Mouse (Mus musculus) MN1 (cell line): ENCODE results near the gene BC024978.

ENCODE experiments used
- DNase-seq: peaks from one replicate; pipeline ENCODE4 v3.0.0-alpha.2; 2016; ENCODE audit warnings: low spot score

The BC024978 gene

DNA sequence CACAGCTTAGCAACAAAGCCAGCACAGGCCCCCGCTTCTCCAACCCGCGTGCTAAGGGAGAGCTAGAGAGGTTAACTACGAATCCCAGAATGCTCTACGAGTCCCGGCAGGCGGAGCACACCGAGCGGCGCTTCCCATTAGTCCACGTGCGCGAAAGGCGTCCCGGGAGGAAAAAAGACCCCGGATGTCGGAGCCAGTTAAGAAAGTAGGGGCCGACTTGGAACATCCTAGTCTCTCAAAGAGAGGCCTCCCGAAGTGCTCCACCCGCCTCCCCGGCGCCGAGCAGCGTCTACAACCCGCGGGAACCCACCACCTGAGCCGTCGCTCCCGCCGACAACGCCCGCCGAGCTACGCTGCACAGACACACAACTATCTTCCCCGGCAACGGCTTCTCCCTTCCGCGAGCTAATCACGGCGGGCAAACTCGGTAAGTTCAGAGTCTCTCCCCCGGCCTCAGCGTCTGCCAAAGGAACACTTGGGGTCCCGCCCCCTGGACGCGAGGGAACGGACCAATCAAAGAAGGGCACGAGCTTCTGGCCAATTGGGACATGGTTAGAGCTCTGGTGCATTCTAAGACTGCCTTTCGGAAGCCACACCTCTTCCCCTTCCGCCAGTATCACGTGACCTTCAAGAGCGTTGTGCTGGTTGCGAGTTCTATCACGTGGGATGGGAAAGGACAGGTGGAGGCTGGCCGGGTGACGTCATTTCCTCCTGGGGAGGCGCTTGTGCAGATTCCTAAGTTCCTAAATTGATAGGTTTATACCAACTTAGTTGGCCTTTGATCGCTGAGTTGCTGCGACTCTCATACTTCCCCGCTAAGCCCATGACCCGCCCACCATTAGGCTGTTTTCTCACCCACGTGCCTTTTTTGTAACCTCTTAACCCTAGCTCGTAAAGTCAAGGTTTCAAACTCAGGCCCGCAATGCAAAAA is at the start of gene BC024978, which contains the start of gene Snrpa:
Gene BC024978, plus strand, starts transcription at position 101 of the 931 bp plus-strand sequence.
Gene Snrpa, minus strand, starts transcription at position 591 of the 931 bp plus-strand sequence.
- peak; percentile 97 for DNase-seq

DNA sequence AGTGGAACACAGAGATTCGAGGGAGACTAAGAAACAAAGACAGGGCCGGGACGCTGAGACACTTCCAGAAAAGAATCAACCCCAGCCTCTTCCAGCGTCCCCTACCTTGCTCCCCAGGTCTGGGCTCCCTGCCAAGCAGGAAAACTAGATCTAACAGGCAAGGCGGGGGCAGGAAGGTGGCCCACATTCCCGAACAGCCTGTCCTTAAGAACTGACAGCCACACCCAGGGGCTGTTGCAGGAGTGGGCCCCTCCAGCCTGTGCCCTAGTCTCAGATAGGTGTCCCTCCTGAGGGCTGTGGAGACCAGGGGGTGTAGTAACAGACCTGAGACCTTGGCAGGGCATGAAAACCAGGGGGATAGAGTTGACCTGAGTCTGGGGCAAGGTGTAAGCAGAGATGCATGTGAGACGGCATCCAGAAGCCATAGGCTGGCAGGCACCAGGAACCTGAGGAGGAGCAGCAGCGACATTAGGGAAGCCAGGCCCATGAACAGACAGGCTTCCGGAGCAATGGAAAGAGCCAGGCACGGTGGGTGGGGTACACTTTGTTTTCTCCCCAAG is 42.3 kb upstream of the BC024978 start, which contains the start of gene Cyp2t4:
Gene Cyp2t4, plus strand, starts transcription at position 510 of the 560 bp plus-strand sequence.
- DNase-seq = no peak

DNA sequence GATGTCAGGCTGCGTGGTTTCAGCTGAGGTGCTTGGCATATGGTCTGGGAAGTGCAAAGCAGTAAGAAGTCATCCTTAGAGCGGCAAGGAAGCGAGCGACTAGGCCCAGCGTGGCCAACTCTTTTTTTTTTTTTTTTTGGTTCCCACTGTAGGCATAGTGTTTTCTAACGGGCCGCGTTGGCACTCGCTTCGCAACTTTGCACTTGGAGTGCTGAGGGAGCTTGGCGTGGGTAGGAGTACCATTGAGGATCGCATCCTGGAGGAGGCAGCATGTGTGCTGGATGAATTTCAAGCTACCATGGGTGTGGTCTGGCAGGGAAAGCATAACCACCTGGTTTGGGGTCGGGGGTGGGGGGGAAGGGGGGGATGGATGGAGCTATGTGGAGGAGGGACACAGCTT is 39.6 kb upstream of the BC024978 start:
- no peak for DNase-seq

DNA sequence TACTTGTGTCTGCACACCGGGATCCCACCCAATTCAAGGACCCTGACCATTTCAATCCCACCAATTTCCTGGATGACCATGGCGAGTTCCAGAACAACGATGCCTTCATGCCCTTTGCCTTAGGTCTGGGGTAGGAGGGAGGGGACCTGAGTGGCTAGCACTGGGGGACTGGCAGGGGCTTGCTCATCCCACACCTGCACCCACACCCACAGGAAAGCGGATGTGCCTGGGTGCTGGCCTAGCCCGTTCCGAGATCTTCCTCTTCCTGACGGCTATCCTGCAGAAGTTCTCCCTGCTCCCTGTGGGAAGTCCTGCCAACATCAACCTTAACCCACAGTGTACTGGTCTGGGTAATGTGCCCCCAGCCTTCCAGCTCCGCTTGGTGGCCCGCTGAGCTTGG is 37.4 kb upstream of the BC024978 start:
- DNase-seq = no peak

DNA sequence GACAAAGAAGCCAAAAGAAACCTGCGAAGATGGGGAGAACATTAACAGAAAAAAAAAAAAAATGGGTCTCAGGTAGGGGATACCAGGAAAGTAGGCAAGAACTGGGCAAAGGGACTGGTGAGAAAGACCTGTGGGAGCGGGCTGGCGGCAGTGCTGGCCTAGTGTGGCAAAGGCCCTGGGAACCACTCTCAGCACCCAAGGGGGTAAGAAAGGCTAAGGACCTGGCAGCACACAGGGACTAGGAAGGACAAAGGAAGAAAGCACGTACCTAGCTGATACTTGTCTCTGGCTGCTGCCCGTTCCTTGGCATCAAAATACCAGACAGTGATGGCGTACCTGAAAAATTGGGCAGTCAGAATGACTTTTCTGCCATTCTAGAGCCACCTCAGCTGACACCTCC is 36.3 kb upstream of the BC024978 start:
- DNase-seq = no peak

DNA sequence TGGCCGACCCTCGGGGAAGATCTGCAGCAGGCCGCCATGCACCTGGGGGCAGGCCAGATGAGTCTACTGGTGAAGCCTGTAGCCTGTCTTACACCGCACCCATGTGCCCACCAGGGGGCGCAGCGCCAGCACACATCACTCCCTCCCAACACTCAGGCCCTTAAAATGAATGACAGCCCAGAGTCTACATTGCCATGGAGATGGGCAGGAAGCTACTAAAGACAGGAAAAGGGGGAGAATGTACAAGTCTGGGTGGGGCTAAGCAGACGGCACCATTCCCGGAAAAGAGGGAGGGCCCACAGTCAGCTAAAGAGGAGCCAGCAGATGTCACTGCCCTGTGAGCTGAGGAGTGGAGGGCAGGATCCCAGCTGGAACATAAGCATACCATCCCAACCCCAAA is 35.7 kb upstream of the BC024978 start:
- DNase-seq = peak; percentile 89

DNA sequence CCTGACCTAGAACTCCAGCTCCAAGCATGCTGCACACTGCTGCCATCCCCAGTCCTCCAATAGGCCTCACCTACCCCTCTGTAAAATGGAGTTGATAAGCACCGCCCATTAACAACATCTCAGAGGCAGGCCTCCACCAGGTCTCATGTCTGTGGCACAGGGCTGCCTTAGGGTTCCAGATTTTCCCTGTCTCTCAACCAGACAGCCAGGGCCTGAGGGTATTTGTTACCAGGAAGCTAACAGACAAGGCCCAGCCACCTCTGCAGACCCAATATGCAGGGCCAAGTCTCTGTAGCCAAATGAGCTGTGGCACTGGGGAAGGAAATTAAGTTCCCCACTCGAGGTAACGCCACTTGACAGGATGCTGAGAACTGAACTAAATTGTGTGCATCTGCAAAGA is 34.7 kb upstream of the BC024978 start:
- no peak for DNase-seq

DNA sequence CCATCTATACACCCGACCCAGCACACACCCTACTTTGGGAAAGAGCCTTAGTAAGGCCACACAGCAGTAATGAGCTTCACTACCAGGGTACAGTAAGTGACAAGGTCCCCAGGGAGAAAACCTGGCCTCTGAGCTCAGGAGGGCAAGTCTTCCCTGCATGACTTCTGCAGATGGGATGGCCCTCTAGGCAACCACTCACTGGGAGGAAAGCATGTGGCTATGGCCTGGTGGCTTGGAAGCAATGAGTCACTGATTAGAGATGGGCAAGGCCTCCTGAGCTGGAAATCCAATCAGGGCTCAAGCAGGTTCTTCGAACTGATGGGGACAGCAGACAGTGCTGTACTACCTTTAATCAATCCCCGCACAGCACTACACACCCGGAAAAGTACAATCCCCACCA is 33.8 kb upstream of the BC024978 start:
- DNase-seq = peak; percentile 71

DNA sequence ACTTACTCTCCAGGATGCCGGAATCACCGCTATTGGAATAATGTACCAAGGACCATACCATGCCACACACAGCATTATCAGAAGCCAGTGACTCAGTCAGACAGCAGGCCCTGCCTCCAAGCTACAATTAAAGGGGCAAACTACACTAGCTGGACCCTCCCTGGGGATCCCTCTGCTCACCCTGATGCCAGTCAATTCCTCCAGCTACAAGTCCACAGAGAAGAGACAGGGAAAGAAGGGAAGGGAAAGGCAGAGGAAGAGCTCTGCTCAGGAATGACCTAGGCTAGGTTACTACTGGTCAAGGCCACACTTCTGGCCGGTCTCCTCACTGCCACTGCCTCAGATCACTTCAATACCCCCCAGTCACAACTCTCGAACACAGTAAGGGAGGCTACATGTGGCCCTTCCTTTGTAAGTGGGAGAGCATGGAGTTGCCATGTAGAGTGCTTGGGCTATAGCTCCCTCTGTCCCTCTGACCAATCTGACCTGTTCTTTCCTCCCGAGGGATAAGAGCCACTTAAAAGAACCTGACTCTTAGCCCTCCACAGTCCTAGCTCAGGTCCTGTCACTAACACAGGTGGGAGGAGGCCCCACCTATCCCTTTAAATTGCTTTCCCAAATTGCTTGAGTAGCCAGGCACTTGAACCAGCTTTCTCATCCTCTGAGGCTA is 32.7 kb upstream of the BC024978 start:
- no peak for DNase-seq

DNA sequence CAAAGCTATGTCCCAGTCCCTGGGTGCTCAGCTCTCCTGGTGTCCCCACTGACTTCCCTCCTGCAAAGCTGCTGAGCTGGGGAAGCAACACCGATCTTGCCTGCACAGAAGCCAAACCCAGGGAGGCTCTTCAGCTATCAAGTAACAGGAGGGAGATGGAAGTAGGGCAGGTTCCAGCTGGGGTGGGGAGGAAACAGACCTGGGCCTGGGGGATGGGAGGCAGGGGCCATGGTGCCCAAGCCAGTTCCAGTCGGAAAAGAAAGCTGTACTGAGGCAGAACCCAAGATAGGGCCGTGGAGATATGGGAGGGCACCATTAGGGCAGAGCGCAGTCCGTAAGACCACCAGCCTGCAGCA is 32.2 kb upstream of the BC024978 start:
- no peak for DNase-seq

DNA sequence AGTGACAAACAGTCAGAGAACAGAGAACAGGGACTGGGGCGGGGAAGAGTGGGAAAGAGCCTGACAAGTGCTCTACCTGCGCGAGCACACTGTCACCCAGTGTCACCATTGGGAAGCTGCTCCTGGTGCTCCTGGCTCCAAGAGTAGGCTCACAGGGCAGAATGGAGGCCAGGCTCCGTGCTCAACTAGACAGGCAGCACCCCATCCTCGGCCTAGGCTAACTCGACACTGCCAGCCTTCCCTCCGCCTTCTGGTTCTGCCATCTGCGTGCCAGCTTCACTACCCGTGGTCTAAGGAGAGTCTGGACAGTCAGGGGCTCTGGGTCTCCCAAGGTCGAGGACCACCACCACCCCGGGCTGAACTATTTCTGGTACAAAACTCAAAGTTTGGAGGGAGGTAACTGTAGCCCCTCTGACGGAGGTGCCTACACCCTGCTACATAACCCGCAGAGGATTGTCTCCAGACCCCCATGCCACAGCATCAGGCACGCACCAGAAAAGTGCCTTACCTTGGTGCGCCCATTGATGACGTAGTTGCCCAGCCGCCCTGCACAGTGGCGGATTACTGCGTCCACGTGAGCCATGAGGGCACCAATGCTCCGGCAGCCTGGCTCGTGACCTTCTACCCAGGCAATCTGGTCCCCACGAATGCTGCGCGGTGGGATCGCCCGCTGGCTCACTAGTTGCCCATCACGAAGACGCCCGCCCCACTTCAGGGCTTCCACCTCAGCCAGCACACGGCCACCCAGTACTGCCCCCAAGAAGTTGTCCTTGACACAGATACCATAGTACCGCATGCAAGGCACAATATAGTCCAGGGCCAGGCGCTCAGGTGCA is 31.3 kb upstream of the BC024978 start:
- DNase-seq = no peak

DNA sequence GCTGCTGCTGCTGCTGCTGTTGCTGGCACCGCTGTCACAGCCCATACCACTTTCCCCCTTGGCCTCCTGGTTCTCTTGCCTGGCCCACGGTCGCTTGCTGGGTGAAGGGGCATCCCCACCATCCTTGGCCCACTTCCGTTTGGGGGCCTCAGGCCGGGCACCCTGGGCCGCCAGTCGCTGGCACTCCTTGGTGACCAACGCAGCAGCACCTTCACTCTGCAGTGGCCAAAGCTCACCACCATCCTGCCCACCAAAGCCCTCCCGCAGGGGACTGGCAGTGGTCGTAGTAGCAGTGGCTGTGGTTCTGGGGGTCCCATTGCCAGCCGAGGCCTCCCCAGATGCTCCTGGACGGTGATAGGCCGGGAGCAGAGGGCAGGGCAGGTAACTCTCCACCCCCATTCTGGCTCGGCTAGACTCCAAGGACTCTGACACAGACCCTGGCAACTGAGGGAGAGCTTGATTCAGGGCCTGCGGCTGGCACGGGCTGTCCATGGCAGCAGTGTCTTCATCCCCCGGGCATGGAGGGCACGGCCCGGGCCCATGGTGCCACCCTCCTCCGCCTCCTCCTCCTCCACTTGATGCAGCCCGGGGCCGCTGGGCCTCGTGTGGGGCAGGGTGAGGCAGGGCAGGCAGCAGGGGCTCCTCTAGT is 30.4 kb upstream of the BC024978 start:
- no peak for DNase-seq

DNA sequence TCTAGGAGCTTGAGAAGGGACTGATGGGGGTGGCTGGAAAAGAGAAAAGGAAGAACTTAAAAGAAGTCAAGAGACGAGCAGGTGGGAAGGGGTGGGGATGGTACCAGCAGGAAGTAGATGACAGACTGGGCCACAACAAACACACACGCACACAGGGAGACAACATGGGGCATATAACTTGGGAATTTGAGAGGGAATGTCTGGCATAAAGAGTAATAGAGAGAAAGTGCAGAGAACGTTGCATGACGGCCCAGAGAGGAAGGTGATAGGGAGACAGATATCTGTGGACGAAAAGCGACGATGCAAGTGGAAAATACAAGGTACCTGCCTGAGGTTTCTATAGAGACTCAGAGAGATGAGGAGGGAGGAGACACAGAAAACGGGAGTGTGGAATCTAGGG is 29.9 kb upstream of the BC024978 start:
- DNase-seq = no peak

DNA sequence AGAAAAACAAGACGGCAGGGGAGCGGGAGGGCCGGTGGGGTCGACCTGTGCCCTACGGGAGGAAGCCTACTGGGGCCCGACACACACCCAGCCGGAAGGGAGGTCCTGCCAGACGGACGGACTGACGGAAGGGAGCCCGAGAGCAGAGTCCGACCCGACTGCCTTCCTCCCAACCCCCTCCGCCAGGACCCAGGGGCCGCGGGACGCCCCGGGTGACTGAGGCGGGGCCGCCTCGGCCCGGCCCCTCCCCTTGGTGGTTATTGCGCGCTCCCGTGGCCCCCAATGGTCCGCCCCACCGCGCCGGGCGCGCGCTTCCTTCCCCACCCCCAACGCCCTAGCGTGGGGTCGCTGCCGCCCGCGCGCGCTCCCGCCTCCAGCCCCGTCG is 29.4 kb upstream of the BC024978 start:
- DNase-seq = peak; percentile 76

DNA sequence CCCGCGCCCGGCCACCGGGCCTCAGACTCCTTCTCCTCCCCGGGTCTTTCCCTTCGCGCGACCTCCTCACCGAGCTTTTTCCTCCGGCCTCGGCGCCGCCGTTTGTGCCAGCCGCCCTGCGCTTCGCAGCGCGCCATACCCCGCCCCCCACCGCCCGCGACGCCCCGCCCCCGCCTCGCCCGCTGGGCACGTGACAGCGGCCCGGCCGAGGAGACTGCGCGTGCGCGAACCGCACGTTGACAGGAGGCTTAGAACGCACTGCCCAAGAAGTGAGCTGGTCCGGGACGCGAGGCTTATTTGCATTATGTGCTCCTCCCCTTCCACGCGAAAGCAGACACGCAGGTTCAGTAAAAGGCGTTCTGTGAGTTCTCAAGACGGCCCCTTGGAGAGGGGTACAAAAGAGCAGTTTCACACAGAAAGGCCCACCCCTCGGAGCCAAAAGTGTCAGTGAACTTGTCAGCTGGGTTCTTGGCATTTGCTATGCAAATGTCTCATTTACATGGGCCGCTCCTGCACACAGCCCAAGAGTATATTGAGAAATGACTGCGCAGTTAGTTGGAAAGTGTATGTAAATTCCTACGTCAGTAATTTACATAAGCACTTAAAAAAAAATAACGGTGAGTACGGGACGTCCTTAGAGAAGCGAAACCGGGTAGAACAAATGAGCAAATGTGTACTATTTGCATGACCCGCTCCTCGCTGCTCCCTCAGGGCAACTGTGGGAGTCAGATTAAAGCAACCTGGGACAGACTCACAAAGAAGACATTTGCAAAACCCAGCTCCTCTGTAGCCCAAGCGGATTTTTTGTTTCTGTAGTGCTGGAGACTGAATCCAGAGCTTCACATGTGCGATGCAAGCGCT is 28.7 kb upstream of the BC024978 start, which contains the start of gene Egln2:
Gene Egln2, minus strand, starts transcription at position 189 of the 861 bp plus-strand sequence.
- peak; percentile 94 for DNase-seq

DNA sequence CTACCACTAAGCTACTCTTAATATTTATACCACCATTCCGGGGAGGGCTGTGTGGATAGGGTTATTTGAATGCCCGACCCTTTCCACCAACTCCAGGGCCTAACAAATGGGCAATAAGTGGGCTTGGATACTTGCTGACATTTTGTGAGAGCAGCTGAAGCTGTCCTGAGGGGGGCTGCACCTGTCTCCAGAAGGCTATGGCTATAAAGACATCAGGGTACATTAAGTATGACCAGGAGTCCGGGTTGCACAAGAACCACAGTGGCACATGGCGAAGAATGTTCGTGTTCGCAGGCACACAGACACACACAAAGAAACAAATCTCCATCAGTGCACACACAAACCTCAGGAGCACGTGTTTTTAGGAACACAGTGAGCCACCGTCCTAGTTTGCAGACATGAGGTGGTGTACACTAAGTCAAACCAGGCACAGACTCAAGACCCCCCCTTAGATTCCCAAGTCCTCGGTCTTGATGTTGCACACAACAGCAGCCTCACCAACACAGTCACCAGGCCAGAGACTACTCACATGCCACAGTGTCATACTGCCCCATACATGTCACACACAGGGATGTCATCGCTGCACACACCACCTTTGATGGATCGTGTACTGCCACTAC is 28.0 kb upstream of the BC024978 start:
- no peak for DNase-seq

DNA sequence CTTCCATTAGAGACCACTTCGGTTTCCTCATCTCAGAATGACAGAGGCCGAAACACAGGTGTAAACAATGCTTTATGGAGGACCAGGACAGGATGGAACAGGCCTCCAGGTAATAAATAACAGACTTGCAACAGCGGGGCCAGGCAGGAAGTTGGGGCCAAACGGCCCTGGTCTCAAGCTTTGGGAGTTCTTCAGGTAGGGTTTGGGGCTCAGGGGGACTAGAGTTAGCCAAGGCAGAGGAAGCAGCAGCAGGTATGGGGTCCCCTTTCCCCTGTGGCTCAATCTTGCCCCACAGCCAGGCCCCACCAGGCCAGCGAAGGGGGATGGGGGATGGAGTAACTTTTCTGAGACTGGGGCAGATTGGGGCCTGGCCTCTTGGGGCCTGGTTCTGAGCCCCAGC is 27.2 kb upstream of the BC024978 start:
- no peak for DNase-seq

DNA sequence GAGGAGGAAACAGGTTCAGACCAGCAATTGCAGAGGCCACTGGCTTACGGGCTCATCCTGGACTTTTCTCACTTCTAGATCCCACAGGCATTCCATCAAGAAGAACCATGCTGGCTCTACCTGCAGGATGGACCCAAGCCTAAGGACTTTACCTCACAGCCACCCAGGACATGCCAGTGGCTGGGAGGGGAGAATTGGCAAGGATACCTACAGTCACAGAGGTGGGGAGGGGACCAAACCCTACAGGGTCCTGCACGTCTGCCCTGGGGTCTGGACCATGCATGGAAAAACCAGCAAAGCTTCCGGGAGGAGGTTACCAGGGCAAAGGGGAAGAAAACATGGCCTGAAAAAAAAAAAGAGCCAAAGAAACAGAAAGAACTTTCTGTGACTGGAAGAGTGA is 24.6 kb upstream of the BC024978 start:
- no peak for DNase-seq

DNA sequence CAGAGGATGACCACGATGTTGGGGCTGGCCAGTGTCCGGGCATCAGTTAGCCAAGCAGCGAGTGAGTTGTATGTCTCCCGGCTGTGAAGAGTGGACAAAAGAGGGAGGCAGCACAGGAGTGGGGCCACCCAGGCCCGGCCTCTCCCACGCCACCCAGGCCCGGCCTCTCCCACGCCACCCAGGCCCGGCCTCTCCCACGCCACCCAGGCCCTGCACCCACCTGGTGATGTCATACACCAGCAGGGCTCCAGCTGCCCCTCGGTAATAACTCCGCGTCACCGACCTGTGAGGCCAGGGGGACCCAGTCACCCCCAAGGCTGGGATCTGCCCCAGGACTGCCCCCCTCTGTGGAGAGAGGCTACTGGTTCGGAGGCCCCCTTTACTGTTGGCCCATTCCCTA is 21.1 kb upstream of the BC024978 start:
- DNase-seq = no peak

DNA sequence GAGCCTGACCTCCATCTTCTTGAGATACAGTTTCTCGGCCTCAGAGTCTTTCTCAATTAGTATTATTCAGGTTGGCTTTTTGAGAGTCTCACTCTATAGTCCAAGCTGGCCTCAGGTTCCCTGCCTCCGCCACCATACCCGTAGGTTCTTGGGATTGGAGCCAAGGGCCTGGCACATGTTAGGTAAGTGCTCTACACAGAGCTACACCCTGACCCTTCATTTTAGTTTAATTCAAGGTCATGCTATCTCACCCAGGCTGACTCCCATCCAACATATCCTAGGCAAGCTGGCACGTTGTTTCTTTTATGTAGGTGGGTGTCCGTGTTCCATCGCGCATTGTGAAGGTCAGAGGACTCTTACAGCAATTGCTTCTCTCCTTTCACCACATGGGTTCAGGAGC is 20.7 kb upstream of the BC024978 start:
- no peak for DNase-seq
